Mouse (Mus musculus): ENCODE data around the gene Ubr7.

Gene Ubr7

GRCm38 (mm10) chr12:102743589-102744574, 13.9 kb upstream of the Ubr7 start, which contains the start of the genes Moap1 and Tmem251:
Gene Moap1 (minus strand): TSS chr12:102743661.
Gene Tmem251 (plus strand): TSS chr12:102743762.
- peak; percentile 84 for DNase-seq (ENCODE audit: low spot score)

DNA sequence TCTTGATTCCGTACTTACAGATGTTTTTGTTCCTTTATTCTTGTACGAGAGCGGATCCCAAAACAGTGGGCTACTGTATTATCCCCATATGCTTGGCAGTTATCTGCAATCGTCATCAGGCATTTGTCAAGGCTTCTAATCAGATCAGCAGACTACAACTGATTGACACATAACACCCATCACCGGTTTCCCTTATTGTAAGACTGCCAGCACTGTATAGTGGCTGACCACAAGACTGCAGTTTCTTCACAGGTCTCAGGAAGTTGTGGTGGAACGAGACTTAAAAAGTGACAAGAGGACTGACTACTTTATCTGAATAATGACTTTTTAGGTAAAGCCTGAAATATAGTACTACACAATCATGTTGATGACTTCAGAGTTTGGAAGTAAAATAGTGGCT, 12.9 kb upstream of the Ubr7 start:
- peak; percentile 29 for DNase-seq (ENCODE audit: low spot score)

- peak; percentile 21 for DNase-seq (ENCODE audit: low spot score)
Measured at GRCm38 (mm10) chr12:102748256-102748655, 9.5 kb upstream of the Ubr7 start.

GRCm38 (mm10) chr12:102756304-102756703, 1.5 kb upstream of the Ubr7 start:
- DNase-seq (ENCODE audit: low spot score): no peak

- no peak for DNase-seq (ENCODE audit: low spot score)
Measured at GRCm38 (mm10) chr12:102757055-102757688, 595 bp upstream of the Ubr7 start.

DNA sequence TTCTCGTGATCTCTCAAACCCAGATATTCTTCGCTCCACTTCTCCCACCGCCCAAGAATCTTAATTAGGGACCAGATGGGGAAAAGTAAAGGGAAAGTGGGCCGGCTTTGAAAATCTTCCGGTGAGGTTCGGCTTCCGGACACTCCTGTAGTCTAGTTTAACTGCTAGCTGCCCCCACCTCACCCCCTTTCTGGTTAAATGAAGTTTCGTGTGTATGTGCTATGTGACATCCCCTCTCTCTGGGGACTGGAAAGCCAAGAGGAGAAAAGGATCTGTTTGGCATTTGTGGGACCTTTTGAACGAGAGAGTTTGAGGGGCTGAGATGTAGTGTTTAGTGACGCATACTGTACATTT, 613 bp downstream of the Ubr7 start, which contains the start of gene Gm20604:
Gene Gm20604, minus strand, starts transcription at position 270 of the 354 bp plus-strand sequence.
- peak; percentile 33 for DNase-seq (ENCODE audit: low spot score)

DNA sequence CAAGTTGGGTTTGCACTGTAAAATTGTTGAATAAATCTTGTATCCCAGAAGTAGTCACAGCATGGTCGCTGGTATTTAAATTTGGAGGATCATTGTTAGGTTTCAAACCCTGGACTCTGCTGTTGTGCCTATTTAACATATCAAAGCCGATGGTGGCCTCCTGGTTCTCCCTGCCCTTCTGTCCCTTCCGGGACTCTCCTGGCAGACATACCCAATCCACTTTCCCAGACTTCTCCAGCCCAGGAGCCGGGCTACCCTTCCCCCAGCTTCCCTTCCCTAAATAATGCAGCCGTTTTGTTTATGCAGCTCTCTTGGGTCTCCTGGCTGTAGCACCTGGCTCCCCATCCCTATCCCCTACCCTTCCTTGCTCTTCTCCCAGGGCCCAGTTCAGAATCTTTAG, 1.2 kb downstream of the Ubr7 start:
- DNase-seq (ENCODE audit: low spot score): peak; percentile 25

DNA sequence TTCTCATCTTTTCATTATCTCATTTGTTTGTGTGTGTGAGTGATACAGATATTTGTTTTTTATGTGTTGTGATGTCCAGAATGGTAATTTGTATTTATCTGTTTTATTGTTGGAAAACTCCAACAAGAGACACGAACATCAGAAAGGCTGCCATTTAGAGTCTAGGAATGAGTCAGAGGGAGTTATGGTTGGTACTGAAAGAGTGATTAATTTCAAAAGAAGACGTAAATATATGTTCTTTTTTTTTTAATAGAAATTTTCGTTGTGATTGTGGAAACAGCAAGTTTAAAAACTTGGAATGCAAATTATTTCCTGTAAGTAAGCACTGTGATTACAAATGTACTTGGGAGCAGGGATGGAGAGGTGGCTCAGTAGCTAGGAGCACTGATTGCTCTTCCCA, 3.9 kb downstream of the Ubr7 start:
- no peak for DNase-seq (ENCODE audit: low spot score)

DNA sequence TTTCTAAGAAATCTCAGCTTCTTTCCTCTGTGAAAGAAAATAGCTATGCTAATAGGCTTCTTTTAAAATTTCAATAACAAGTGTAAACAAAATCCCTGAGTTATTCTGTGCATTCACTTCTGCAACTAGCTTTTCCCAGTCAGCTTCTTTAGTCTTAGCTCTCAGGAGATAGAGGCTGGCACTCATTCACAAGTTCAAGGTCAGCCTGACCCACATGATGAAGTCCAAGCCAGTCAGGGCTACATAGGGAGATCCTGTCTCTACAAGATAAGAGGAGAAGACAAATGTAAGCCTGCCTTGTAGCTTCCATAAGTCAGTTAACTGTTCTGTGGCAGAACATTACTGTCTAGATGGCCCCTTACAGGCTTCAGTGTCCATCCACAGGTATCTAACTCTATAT, 5.9 kb downstream of the Ubr7 start:
- DNase-seq (ENCODE audit: low spot score): no peak

- no peak for DNase-seq (ENCODE audit: low spot score)
Measured at GRCm38 (mm10) chr12:102769000-102769399, 11.2 kb downstream of the Ubr7 start.

GRCm38 (mm10) chr12:102771601-102772000, 13.8 kb downstream of the Ubr7 start:
- no peak for DNase-seq (ENCODE audit: low spot score)

DNA sequence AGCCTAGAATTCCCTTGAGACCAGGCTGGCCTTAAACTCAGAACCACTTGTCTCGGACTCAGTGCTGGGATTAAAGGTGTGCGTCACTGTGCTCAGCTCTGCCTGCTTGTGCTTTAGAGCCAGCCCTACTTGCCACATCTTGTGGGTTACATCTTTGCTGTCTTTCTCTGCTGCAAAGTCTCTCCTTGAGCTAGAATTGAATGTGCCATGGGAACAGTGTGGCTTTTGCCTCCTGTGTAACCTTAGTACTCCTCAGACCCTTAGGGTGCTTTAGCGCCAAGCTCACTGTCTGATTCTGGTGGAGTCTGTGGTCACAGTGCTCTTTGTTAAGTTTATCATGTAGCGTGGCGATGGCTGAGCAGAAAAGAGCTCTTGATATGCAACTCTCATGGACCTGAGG, 14.9 kb downstream of the Ubr7 start:
- DNase-seq (ENCODE audit: low spot score): no peak

DNA sequence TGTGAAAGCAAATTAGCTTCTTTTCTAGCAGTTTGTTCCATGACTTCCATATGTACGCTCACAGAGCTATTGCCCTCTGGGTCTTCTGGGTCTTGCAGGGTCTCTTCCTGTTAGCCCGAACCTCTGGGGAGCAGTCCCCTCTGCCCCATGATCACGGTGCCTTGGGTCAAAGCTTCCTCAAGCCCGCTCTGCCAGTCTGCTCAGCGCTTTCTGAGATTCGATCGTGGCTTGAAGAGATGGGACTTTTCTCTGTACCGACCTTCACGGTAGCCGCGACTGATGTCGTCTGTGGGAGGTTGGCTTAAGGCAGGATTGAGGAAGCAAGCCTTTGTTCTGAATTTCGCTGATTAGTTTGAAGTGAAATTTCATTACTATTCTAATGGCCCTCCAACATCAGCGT, 18.3 kb downstream of the Ubr7 start:
- DNase-seq (ENCODE audit: low spot score): no peak

DNA sequence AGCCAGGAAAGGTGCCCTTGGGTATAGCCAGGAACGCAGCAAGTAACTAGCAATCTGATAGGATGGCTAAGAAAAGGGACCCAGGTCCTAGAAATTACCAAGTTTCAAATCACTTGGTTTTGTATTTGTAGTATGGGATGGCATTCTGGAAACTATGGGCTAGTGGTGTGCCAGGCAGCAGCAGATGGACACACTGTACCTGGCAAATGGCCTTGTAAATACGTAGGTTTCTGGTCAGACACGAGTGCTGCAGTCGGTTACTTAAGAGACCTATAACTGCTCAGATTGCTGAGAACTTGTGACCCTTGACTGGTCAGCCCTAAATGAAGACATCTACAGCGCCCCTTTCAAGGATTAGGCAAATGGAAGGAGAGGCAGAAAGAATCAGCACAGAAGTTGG, 20.4 kb downstream of the Ubr7 start:
- DNase-seq (ENCODE audit: low spot score): no peak

- DNase-seq (ENCODE audit: low spot score): peak; percentile 16
Measured at GRCm38 (mm10) chr12:102779452-102779851, 21.7 kb downstream of the Ubr7 start.

DNA sequence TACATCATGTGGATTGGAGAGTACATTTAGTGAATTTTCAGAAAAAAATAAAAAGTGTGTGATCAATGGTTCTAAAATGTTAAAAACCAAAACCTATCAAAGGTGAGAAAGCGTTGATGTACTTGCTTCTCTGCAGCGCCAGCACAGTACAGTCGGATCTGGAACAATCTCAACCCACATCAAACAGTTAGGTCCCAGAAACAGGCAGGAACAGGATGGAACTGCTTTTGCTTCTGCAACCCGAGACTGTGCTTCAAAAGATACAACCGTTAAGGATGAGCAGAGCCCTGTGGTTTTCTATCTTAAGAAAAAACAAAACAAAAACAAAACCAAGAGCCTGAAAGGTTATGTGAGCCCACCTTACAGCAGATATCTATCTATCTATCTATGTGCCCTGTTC, 25.1 kb downstream of the Ubr7 start:
- DNase-seq (ENCODE audit: low spot score): no peak

GRCm38 (mm10) chr12:102784899-102785592, 27.3 kb downstream of the Ubr7 start:
- DNase-seq (ENCODE audit: low spot score): no peak

GRCm38 (mm10) chr12:102785593-102785985, 27.8 kb downstream of the Ubr7 start:
- DNase-seq (ENCODE audit: low spot score): no peak

DNA sequence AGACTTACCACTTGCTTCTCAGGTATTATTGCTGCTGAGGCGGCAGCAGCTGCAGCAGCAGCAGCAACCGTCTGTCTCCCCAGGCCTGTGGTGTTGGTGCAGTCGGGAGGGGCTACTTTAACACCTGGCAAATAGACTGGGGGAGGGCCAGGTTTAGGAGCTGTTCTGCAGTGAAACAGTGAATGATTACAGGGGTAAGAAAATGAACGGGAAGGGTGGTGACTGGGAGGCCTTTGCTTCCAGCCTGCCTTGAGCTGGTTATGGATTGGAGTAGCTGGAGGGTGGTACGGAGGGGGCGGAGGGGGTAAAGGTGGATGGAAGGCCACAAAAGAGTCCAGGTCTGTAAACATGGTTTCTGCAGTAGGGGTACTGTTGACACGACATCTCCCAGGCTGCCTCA, 30.2 kb downstream of the Ubr7 start:
- no peak for DNase-seq (ENCODE audit: low spot score)

DNA sequence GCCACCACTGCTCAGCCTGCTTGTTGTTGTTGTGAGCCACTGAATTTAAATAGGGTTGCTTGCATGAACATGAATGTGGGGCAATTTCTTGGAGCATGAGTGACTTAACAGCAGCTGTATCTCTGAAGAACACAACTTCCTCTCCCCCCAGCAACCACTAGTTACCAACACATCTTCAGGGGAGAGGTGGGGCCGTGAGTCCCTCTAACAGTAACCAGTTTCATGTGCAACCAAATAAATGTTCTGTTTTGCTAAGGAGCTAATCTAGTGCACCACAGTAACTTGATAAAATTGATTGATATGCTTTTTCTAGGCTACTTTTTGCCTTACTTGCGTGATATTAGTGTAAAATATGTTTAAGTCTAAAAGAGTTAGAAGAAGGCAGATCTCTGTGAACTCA, 41.8 kb downstream of the Ubr7 start:
- DNase-seq (ENCODE audit: low spot score): no peak

DNA sequence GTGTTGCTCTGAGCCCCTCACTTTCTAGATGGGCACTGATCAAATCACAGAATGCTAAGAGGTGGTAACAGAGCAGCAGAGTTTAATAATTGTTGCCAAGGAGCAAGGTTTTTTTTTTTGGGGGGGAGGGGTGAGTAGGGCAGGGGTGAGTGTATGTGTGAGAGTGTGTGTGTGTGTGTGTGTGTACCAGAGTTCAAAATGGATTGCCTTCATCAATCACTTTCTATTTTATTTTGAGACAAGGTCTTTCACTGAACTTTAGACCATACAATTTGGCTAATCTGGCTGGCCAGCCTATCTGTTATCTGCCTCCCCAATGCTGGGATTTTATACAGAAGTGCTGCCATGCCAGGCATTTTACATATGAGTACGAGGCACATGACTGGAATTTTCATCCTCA, 57.1 kb downstream of the Ubr7 start:
- no peak for DNase-seq (ENCODE audit: low spot score)

GRCm38 (mm10) chr12:102826399-102826798, 68.6 kb downstream of the Ubr7 start:
- DNase-seq (ENCODE audit: low spot score): no peak

DNA sequence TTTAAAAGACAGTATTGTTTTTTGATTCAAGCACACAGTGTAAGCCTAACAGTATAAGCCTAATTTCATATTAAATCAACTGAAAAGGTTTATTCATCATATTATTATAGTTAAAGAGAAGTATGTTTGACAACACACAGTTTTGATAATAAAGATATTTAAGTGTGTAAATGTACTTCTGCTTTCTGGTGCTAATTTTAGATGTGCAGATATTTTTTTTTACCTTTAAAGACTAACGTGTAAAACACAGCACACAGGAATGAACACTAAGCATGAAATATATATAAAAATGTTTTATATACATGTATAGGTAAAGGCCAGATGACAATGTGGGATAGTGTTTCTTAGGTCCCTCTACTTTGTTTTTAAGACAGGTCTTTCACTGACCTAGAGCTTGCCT, 69.4 kb downstream of the Ubr7 start:
- no peak for DNase-seq (ENCODE audit: low spot score)

All from adipocyte (in vitro differentiated cells).